Mouse (Mus musculus) cerebellum, postnatal 25 days (tissue): ENCODE measurements at regions not wholly inside any gene's neighbourhood (a gene's known extent, or its start where the extent isn't known, plus 50 kb on each side); places are given as distances from the start of the nearest gene placed in this dataset.

ENCODE experiments used
- DNase-seq, 2 experiments: peaks; one replicate each; pipeline ENCODE4 v3.0.0; 2021; ENCODE audit warnings: mixed read lengths in 2 of 2

- DNase-seq, result no peak
These were observed 263.8 kb downstream of the Pik3r1 start for GRCm38 (mm10) chr13:101504241-101504640.

DNA sequence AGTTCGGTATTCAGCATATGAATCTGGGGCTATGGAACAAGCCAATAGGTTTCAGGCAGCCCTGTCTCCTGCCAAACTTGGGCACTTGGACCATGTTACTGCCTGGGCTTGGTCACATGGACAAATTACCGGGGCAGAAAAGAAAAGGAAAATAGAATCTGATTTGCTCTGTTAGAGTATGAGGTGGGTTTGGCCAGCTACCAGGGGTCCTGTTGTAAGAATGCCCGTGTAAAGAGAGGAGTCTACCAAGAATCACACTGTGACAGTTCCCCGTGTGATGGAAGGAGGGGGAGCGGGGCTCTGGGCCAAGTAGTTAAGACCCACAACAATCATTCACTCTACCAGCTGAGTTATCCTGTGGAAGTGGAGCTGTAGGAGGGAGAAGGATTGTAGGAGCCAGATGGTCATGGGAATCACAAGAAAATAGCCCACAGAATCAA is 266.2 kb downstream of the Pik3r1 start:
- peak in 1 of 2 experiments; percentile 36 for DNase-seq

GRCm38 (mm10) chr13:101501061-101501460 is 267.0 kb downstream of the Pik3r1 start:
- no peak for DNase-seq

DNA sequence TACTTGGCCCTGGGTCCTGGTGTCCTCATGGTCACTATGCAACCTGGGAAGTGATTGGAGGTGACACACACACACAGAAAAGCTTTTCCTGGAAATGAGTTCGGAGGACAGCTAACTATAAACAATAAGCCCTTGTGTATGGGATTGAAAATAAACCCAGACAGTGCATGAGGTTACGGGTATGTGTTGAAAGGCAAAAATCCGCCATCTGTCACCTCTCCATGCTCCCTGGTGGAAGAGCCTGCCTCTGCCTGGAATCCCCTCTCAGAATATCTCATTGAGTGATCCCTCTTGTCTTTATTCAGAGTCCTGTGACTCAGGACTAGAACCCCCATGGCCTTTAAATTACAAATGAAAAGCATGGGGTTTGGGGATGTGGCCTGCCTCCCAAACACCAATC is 276.2 kb downstream of the Pik3r1 start:
- DNase-seq, result peak in 1 of 2 experiments; percentile 38

GRCm38 (mm10) chr13:101490961-101491360 is 277.1 kb downstream of the Pik3r1 start:
- no peak for DNase-seq

DNA sequence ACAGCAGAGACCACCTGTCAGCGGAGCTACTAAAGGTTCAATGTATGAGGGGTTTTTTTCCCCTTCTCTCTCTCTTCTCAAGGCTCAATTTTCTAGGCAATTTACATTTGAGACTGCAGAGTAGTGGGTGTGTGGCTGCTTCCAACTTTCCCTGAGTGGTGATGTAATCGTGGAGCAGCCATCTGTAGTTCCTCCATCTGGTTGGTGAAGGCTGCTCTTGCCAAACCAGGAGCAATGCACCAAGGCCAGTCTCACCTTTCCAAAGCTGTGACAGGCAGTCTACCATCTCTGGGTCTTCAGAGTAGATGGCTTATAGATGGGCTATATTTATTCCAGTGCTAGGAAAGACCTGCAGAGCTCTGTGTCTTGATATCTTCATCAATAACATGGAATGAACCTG is 280.4 kb downstream of the Pik3r1 start:
- peak; percentile 87 to 88 for DNase-seq

GRCm38 (mm10) chr13:101485823-101486222 is 282.2 kb downstream of the Pik3r1 start:
- DNase-seq, result no peak

DNA sequence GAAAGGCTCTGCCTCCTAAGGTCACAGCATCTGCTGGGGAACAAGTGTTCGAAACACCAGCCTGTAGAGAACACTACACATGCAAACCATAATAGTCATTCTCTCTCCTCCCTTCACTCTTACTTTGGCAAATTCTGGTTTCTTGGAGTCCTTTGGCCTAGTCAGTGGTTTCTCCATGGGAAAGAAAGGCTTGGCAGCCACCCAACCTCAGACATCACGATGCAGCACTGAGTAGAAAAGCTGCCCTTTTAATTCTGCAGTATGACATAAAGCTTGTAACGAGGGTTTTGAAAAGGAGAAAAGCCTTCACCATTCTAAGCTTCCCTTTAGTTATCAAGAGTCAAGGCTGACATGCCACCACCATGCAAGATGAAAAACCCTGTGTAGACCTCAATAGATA is 284.2 kb downstream of the Pik3r1 start:
- peak; percentile 64 to 76 for DNase-seq

GRCm38 (mm10) chr13:101481551-101482184 is 286.3 kb downstream of the Pik3r1 start:
- DNase-seq, result peak in 1 of 2 experiments; percentile 50

GRCm38 (mm10) chr13:101479297-101479652 is 288.7 kb downstream of the Pik3r1 start:
- DNase-seq, result peak; percentile 84 to 87

- DNase-seq, result peak; percentile 30 to 44
These were observed 289.3 kb downstream of the Pik3r1 start for GRCm38 (mm10) chr13:101478608-101479296.

GRCm38 (mm10) chr13:101473349-101473748 is 294.7 kb downstream of the Pik3r1 start:
- DNase-seq, result no peak

- DNase-seq, result peak in 1 of 2 experiments; percentile 6
These were observed 297.3 kb downstream of the Pik3r1 start for GRCm38 (mm10) chr13:101470560-101471247.

DNA sequence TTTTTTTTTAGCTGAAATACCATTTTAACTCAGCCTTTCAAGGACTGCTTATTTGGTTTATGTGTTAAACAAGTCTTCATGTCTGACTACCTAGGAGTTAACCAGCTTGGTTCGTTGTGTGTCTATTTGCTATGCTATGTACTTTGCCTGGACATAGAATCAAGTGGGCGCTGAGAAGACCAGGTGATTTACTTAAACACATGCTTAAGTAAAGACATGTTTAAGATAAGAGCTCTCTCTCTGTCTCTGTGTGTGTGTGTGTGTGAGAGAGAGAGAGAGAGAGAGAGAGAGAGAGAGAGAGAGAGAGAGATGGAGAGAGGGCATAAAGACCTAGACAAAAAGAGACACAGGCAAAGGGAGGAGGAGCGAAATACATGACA is 302.3 kb downstream of the Pik3r1 start:
- no peak for DNase-seq

GRCm38 (mm10) chr13:101464928-101465747 is 302.9 kb downstream of the Pik3r1 start:
- DNase-seq, result no peak

DNA sequence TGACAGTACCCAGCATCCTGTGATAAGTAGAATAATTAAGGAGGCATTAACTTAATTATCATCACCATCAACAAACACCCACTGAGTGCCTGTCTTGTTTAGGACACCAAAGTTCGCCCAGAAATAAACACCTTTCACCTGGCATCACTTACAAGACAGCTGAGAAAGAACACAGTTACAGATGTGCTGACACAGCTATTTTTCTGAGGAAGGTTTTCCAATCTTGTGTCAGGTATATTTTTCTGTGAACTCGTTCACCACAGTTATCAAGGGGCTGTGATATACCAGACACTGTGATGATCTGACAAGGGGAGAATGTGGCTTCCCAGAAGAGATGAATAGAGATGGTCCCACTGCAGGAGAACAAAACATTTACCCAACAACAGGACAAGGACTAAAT is 311.1 kb downstream of the Pik3r1 start:
- no peak for DNase-seq

GRCm38 (mm10) chr13:101454276-101454675 is 313.7 kb downstream of the Pik3r1 start:
- DNase-seq, result no peak

- DNase-seq, result peak; percentile 56 to 72
These were observed 317.5 kb downstream of the Pik3r1 start for GRCm38 (mm10) chr13:101450501-101450900.

DNA sequence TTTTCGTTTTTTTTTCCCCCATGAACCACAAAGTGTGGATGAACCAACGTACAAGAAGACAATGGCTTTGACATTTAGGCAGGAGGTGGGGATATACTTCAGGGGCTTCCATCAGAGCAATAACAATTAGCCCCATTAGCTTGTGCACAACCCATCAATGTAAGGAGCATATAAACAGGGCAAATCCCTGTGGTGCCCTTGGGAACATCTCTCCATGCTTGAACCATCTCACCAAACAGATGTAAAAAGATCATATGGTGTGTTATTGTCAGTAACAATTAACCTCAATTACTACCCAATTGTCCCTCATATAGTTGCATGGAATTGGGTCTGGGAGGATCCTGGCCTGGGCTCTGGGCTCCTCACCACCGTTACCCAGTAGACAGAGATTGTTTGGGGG is 328.5 kb downstream of the Pik3r1 start:
- DNase-seq, result no peak

DNA sequence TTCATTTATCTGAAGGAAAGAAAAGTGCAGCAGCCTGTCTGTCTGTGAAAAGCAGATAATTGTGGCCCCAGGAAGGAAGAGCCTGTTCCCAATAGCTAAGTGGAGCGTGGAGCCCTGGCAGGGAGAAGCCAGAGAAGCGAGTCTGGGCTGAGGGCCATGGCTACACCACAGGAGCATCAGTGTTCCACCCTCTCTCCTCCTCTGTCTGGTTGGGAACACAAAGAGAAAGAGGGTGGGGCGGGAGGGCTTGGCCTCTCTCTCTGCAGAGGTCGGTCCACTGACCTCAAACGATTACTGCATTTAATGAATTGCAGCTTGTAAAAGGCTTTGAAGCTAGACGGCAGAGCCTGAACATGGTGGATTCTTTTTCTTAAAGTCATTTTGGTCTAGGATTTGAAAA is 329.0 kb downstream of the Pik3r1 start:
- peak; percentile 83 to 86 for DNase-seq

- DNase-seq, result no peak
These were observed 334.9 kb downstream of the Pik3r1 start for GRCm38 (mm10) chr13:101433162-101433561.

- no peak for DNase-seq
These were observed 340.4 kb downstream of the Pik3r1 start for GRCm38 (mm10) chr13:101427426-101428221.
